Mouse (Mus musculus): ENCODE results near the gene Sh3pxd2b. TPM values are rescaled to one million over a fixed set of nuclear protein-coding genes. Genes with fewer than 3 reads are reported as not detected.
A peak's percentile ranks its signal among the peaks of the same experiment; 100 is the strongest.

The Sh3pxd2b gene
- polyA plus RNA-seq, 1 experiment from 2014 or later: 28.4 TPM

- H3K36me3 ChIP-seq (ENCODE audit: control insufficient read depth, insufficient read depth, low read length): no peaks in the 10 kb centered on the region; the same call in none of the 2 replicates
These were observed 1.0 kb downstream of the Sh3pxd2b start for GRCm38 (mm10) chr11:32348433-32349283.

GRCm38 (mm10) chr11:32349284-32349953 lies 1.8 kb downstream of the Sh3pxd2b start:
- Histone ChIP-seq H3K4me2 (ENCODE audit: low read depth, low read length, severe bottlenecking) (peak overlapping the region; percentile 87), H3K27me3 (ENCODE audit: control insufficient read depth, insufficient read depth, low read length) (no peaks in the 10 kb centered on the region), H3K9me3 (ENCODE audit: control insufficient read depth, low read length) (no peaks in the 10 kb centered on the region), H3K4me3 (ENCODE audit: low read depth, low read length) (peak overlapping the region; percentile 82; the same call in 1 of the 2 replicates), H3K27ac (ENCODE audit: low read depth, low read length) (no peak overlapping the region), H3K36me3 (ENCODE audit: control insufficient read depth, insufficient read depth, low read length) (no peaks in the 10 kb centered on the region; the same call in none of the 2 replicates), H3K9ac (ENCODE audit: low read length) (no peak overlapping the region), H3K4me1 (replicated peaks; ENCODE audit: control insufficient read depth, insufficient read depth, low read length) (peaks cover 6% of the 10 kb centered on the region; the same call in 1 of the 2 replicates)
- WGBS: 79% methylated on average over 13 of the region's 13 CpGs
- ATAC-seq (replicated peaks; ENCODE audit: low FRiP score) (no peak), DNase-seq (ENCODE audit: low spot score) (no peak)

More at GRCm38 (mm10) chr11:32348433-32349283, 1.0 kb downstream of the Sh3pxd2b start:
- peak overlapping the region; percentile 98 for H3K9ac ChIP-seq (ENCODE audit: low read length)
- peak overlapping the region; percentile 82 for H3K4me3 ChIP-seq (ENCODE audit: low read depth, low read length)
- H3K4me2 ChIP-seq (ENCODE audit: low read depth, low read length, severe bottlenecking): peak overlapping the region; percentile 87
- 21% methylated on average over 9 of the region's 9 CpGs for WGBS
- ATAC-seq (replicated peaks; ENCODE audit: low FRiP score) (no peak), DNase-seq (ENCODE audit: low spot score) (no peak)
- no peaks in the 10 kb centered on the region for H3K9me3 ChIP-seq (ENCODE audit: control insufficient read depth, low read length)
- peaks cover 6% of the 10 kb centered on the region; the same call in 1 of the 2 replicates for H3K4me1 ChIP-seq (replicated peaks; ENCODE audit: control insufficient read depth, insufficient read depth, low read length)
- no peaks in the 10 kb centered on the region for H3K27me3 ChIP-seq (ENCODE audit: control insufficient read depth, insufficient read depth, low read length)
- peak overlapping the region; percentile 19; the same call in 1 of the 2 replicates for H3K27ac ChIP-seq (ENCODE audit: low read depth, low read length)

- H3K4me3 ChIP-seq (ENCODE audit: low read depth, low read length): no peak overlapping the region
- H3K4me2 ChIP-seq (ENCODE audit: low read depth, low read length, severe bottlenecking): no peak overlapping the region
- 84% methylated on average over 6 of the region's 6 CpGs for WGBS
- H3K27ac ChIP-seq (ENCODE audit: low read depth, low read length): no peak overlapping the region
- no peak for ATAC-seq (replicated peaks; ENCODE audit: low FRiP score)
- no peak for DNase-seq (ENCODE audit: low spot score)
- H3K9ac ChIP-seq (ENCODE audit: low read length): no peak overlapping the region
- H3K4me1 ChIP-seq (replicated peaks; ENCODE audit: control insufficient read depth, insufficient read depth, low read length): peaks cover 6% of the 10 kb centered on the region; the same call in 1 of the 2 replicates
- H3K36me3 ChIP-seq (ENCODE audit: control insufficient read depth, insufficient read depth, low read length): no peaks in the 10 kb centered on the region; the same call in none of the 2 replicates
- no peaks in the 10 kb centered on the region for H3K27me3 ChIP-seq (ENCODE audit: control insufficient read depth, insufficient read depth, low read length)
- no peaks in the 10 kb centered on the region for H3K9me3 ChIP-seq (ENCODE audit: control insufficient read depth, low read length)
These were observed 5.3 kb downstream of the Sh3pxd2b start for GRCm38 (mm10) chr11:32352946-32353345.

GRCm38 (mm10) chr11:32355377-32355776 lies 7.8 kb downstream of the Sh3pxd2b start:
- WGBS: 75% methylated on average over 1 of the region's 1 CpGs
- H3K36me3 ChIP-seq (ENCODE audit: control insufficient read depth, insufficient read depth, low read length): no peaks in the 10 kb centered on the region; the same call in none of the 2 replicates

GRCm38 (mm10) chr11:32357686-32358085 lies 10.1 kb downstream of the Sh3pxd2b start:
- Histone ChIP-seq H3K27me3 (ENCODE audit: control insufficient read depth, insufficient read depth, low read length) (no peaks in the 10 kb centered on the region), H3K27ac (ENCODE audit: low read depth, low read length) (no peak overlapping the region), H3K4me2 (ENCODE audit: low read depth, low read length, severe bottlenecking) (no peak overlapping the region), H3K9me3 (ENCODE audit: control insufficient read depth, low read length) (no peaks in the 10 kb centered on the region), H3K4me1 (replicated peaks; ENCODE audit: control insufficient read depth, insufficient read depth, low read length) (no peaks in the 10 kb centered on the region), H3K4me3 (ENCODE audit: low read depth, low read length) (no peak overlapping the region), H3K36me3 (ENCODE audit: control insufficient read depth, insufficient read depth, low read length) (no peaks in the 10 kb centered on the region; the same call in 1 of the 2 replicates), H3K9ac (ENCODE audit: low read length) (no peak overlapping the region)
- DNase-seq (ENCODE audit: low spot score) (no peak), ATAC-seq (replicated peaks; ENCODE audit: low FRiP score) (no peak)
- WGBS: 69% methylated on average over 9 of the region's 9 CpGs

More at GRCm38 (mm10) chr11:32355377-32355776, 7.8 kb downstream of the Sh3pxd2b start:
- Histone ChIP-seq H3K4me1 (replicated peaks; ENCODE audit: control insufficient read depth, insufficient read depth, low read length) (no peaks in the 10 kb centered on the region), H3K4me3 (ENCODE audit: low read depth, low read length) (no peak overlapping the region), H3K27ac (ENCODE audit: low read depth, low read length) (no peak overlapping the region), H3K9me3 (ENCODE audit: control insufficient read depth, low read length) (no peaks in the 10 kb centered on the region), H3K4me2 (ENCODE audit: low read depth, low read length, severe bottlenecking) (no peak overlapping the region), H3K27me3 (ENCODE audit: control insufficient read depth, insufficient read depth, low read length) (no peaks in the 10 kb centered on the region), H3K9ac (ENCODE audit: low read length) (no peak overlapping the region)
- DNase-seq (ENCODE audit: low spot score) (no peak), ATAC-seq (replicated peaks; ENCODE audit: low FRiP score) (no peak)

- H3K36me3 ChIP-seq (ENCODE audit: control insufficient read depth, insufficient read depth, low read length): no peaks in the 10 kb centered on the region; the same call in 1 of the 2 replicates
- no peak overlapping the region for H3K9ac ChIP-seq (ENCODE audit: low read length)
- no peaks in the 10 kb centered on the region for H3K9me3 ChIP-seq (ENCODE audit: control insufficient read depth, low read length)
- no peaks in the 10 kb centered on the region for H3K27me3 ChIP-seq (ENCODE audit: control insufficient read depth, insufficient read depth, low read length)
- no peaks in the 10 kb centered on the region for H3K4me1 ChIP-seq (replicated peaks; ENCODE audit: control insufficient read depth, insufficient read depth, low read length)
- ATAC-seq (replicated peaks; ENCODE audit: low FRiP score) (no peak), DNase-seq (ENCODE audit: low spot score) (no peak)
- H3K4me2 ChIP-seq (ENCODE audit: low read depth, low read length, severe bottlenecking): no peak overlapping the region
- WGBS: 84% methylated on average over 6 of the region's 6 CpGs
- no peak overlapping the region for H3K27ac ChIP-seq (ENCODE audit: low read depth, low read length)
- no peak overlapping the region for H3K4me3 ChIP-seq (ENCODE audit: low read depth, low read length)
These were observed 10.8 kb downstream of the Sh3pxd2b start for GRCm38 (mm10) chr11:32358399-32358798.

GRCm38 (mm10) chr11:32359566-32359965 lies 11.9 kb downstream of the Sh3pxd2b start:
- Histone ChIP-seq H3K4me2 (ENCODE audit: low read depth, low read length, severe bottlenecking) (no peak overlapping the region), H3K9me3 (ENCODE audit: control insufficient read depth, low read length) (no peaks in the 10 kb centered on the region), H3K36me3 (ENCODE audit: control insufficient read depth, insufficient read depth, low read length) (no peaks in the 10 kb centered on the region; the same call in 1 of the 2 replicates), H3K4me1 (replicated peaks; ENCODE audit: control insufficient read depth, insufficient read depth, low read length) (no peaks in the 10 kb centered on the region), H3K4me3 (ENCODE audit: low read depth, low read length) (no peak overlapping the region), H3K9ac (ENCODE audit: low read length) (no peak overlapping the region), H3K27ac (ENCODE audit: low read depth, low read length) (no peak overlapping the region), H3K27me3 (ENCODE audit: control insufficient read depth, insufficient read depth, low read length) (no peaks in the 10 kb centered on the region)
- WGBS: 82% methylated on average over 4 of the region's 4 CpGs
- DNase-seq (ENCODE audit: low spot score) (no peak), ATAC-seq (replicated peaks; ENCODE audit: low FRiP score) (no peak)

GRCm38 (mm10) chr11:32361774-32362173 lies 14.2 kb downstream of the Sh3pxd2b start:
- no peak overlapping the region for H3K9ac ChIP-seq (ENCODE audit: low read length)
- no peaks in the 10 kb centered on the region; the same call in 1 of the 2 replicates for H3K36me3 ChIP-seq (ENCODE audit: control insufficient read depth, insufficient read depth, low read length)
- ATAC-seq (replicated peaks; ENCODE audit: low FRiP score) (no peak), DNase-seq (ENCODE audit: low spot score) (no peak)
- H3K27ac ChIP-seq (ENCODE audit: low read depth, low read length): no peak overlapping the region
- H3K4me1 ChIP-seq (replicated peaks; ENCODE audit: control insufficient read depth, insufficient read depth, low read length): no peaks in the 10 kb centered on the region
- 91% methylated on average over 9 of the region's 9 CpGs for WGBS
- no peak overlapping the region for H3K4me2 ChIP-seq (ENCODE audit: low read depth, low read length, severe bottlenecking)
- H3K27me3 ChIP-seq (ENCODE audit: control insufficient read depth, insufficient read depth, low read length): no peaks in the 10 kb centered on the region
- H3K9me3 ChIP-seq (ENCODE audit: control insufficient read depth, low read length): no peaks in the 10 kb centered on the region
- H3K4me3 ChIP-seq (ENCODE audit: low read depth, low read length): no peak overlapping the region
